Mouse (Mus musculus) limb, embryonic 12.5 days (tissue): Measurements from ENCODE around the gene Tmem170b. TPM values are rescaled to one million over a fixed set of nuclear protein-coding genes. Genes with fewer than 3 reads are reported as not detected.
"Not testable (repeated sequence)": the region's sequence is repeated elsewhere in the genome, so short reads cannot be mapped to it uniquely, and the experiment has no call there.

Experiments used
- ATAC-seq: fragments of 200-750 bp; cut with Nextera tagmentation; 2 replicates; pipeline ENCODE4 v1.8.0; 2017; ENCODE audit warnings: low read depth, moderate TSS enrichment; ENCODE audit not compliant: insufficient number of reproducible peaks, insufficient read depth, low FRiP score, low TSS enrichment
- H3K27ac ChIP-seq: fragments of 300-500 bp; sonication (generic); 2 replicates; pipeline ENCODE4 v1.5.1; 2016; ENCODE audit warnings: mild to moderate bottlenecking, moderate library complexity
- H3K27me3 ChIP-seq: fragments of 300-500 bp; sonication (generic); 2 replicates; pipeline ENCODE4 v1.6.1; 2016; ENCODE audit warnings: mild to moderate bottlenecking, moderate library complexity
- H3K36me3 ChIP-seq: fragments of 300-500 bp; sonication (generic); 2 replicates; pipeline ENCODE4 v1.6.1; 2016; ENCODE audit warnings: mild to moderate bottlenecking, moderate library complexity
- H3K4me1 ChIP-seq: fragments of 300-500 bp; sonication (generic); replicated peaks from 2 replicates; pipeline ENCODE4 v1.6.1; 2016
- H3K4me2 ChIP-seq: fragments of 300-500 bp; sonication (generic); 2 replicates; pipeline ENCODE4 v1.6.1; 2016; ENCODE audit warnings: mild to moderate bottlenecking, moderate library complexity
- H3K4me3 ChIP-seq: fragments of 300-500 bp; sonication (generic); replicated peaks from 2 replicates; pipeline ENCODE4 v1.5.1; 2016; ENCODE audit warnings: mild to moderate bottlenecking
- H3K9ac ChIP-seq: fragments of 300-500 bp; sonication (generic); replicated peaks from 2 replicates; pipeline ENCODE4 v1.6.1; 2016; ENCODE audit warnings: mild to moderate bottlenecking, moderate library complexity
- H3K9me3 ChIP-seq: fragments of 300-500 bp; sonication (generic); 2 replicates; pipeline ENCODE4 v1.6.1; 2016; ENCODE audit warnings: mild to moderate bottlenecking, moderate library complexity
- WGBS: fragments of 180-500 bp; shearing (Covaris S2); methylation state at CpG from one replicate; pipeline ENCODE4 v1.1.7; 2016; 5-methylcytosine and 5-hydroxymethylcytosine counted together
- polyA plus RNA-seq: library from polyadenylated mRNA; unstranded; fragments of >200 nt; fragmentation: Nextera tagmentation; extraction: Ambion mirVana; gene quantifications from 2 replicates; pipeline ENCODE4 v1.2.1, GENCODE M21; 2016

The Tmem170b gene
- polyA plus RNA-seq, 1 experiment from 2014 or later, result 10.7 TPM

DNA sequence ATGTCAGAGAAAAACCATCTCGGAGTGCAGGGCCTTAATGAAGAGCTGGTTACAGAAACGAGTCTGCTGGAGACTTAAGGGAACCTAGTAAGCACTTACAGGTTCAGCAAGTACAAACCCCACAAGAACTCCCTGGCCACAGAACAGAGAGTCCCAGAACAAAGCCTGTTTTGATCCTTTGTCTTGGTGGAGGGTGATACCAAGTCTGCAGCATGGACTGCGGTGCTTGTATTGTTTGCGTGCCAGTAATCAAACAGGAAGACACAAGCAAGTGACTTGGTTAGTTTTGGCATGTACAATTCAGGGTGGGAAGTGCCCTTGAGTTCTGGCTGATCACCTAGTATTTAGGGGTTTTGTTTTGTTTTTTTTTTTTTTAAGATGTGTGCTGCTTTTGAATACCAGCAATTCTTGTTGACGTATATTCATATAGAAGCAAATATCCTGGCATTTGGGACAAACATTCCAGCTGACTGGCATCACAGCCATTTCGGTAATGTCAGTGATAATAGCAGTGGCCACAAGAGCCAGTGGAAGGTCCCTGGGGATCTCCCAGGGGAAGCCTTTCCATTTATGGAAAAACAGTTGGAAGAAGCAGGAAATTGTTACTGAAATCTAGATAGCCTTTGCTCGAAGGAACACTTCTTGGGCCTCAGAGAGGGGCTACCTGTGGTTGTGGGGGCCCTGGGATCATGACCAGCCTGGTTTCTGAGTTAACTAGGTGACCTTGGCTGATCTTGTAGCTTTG is 64.9 kb downstream of the Tmem170b start:
- H3K27ac ChIP-seq, result no peak overlapping the region
- WGBS, result 73% methylated on average over 7 of the region's 7 CpGs
- no peaks in the 10 kb centered on the region for H3K36me3 ChIP-seq
- no peak for ATAC-seq
- no peak overlapping the region for H3K4me2 ChIP-seq
- H3K9ac ChIP-seq, result no peak overlapping the region
- no peaks in the 10 kb centered on the region for H3K27me3 ChIP-seq
- H3K9me3 ChIP-seq, result no peaks in the 10 kb centered on the region
- H3K4me3 ChIP-seq, result no peak overlapping the region
- 0 out of 2 replicates have a peak, but pooled peaks cover 3% of the 10 kb centered on the region for H3K4me1 ChIP-seq

DNA sequence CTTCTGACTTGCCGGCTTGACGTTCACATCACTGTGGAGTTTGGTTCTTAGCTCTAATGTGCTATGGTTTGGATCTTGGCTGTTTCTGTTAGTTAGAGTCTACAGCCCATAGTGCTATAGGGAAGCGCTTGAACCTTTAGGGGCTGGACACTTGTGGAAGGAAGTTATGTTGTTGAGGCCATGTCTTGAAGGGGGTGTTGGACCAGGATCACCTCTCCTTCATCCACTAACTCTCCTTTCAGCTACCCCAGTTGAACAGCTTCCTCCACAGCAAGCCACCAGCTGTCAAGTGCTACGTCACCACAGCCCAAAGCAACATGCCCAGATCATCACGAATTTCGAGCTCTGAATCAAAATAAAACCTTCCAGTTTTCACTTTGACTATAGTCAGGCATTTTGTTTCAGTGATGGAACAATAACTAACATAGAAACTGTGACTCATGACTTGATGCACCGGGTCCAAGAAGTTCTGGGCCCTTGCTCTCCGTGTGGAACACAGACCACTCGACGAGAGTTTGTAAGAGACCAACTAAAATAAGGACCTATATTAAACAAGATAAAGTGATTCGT is 65.5 kb downstream of the Tmem170b start:
- Histone ChIP-seq H3K27ac (no peak overlapping the region), H3K27me3 (no peaks in the 10 kb centered on the region), H3K9me3 (no peaks in the 10 kb centered on the region), H3K4me3 (no peak overlapping the region), H3K4me2 (no peak overlapping the region), H3K9ac (no peak overlapping the region), H3K36me3 (no peaks in the 10 kb centered on the region), H3K4me1 (0 out of 2 replicates have a peak, but pooled peaks cover 3% of the 10 kb centered on the region)
- ATAC-seq, result no peak
- WGBS, result 91% methylated on average over 11 of the region's 11 CpGs

DNA sequence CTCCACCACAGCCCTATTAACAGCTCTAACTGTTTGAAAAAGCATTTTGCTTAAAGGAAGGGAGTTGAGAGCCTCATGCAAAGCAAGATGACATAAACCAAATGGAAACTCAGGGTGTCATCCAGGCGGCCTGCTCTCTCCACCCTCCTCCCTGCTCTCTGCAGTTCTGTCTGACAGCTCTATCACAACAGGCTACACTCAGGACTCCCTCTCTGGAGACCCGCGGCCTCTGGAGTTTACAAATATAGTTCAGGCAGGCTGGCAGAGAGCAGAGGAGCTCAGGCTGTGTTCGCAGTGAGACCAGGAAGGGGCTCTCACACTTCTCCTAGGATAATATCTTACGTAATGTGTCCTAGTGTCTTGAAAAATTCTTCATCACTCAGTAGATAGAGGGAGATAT is 67.2 kb downstream of the Tmem170b start:
- H3K9ac ChIP-seq, H3K4me1 ChIP-seq, H3K27me3 ChIP-seq, H3K4me3 ChIP-seq, H3K4me2 ChIP-seq, H3K36me3 ChIP-seq, H3K9me3 ChIP-seq, H3K27ac ChIP-seq, ATAC-seq: not testable (repeated sequence)
- 51% methylated on average over 5 of the region's 5 CpGs for WGBS

DNA sequence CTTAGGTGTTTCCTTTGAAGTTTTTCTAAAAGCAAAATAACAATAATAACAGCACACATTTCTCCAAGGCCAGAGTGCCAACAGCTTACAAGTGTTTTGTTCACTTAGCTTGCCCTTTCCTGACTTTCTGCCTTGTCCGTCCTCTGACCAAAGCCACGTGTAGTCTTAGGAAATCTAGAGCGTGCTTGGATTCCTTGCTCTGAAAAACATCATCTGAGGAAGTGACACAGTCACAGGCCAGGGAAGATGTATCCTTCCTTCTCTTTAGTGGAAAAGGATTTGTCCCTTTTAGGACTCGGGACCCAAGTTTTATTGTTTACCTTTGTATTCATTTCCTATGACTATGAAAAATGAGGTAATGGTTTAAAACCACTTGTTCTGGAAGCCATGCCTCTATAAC is 67.8 kb downstream of the Tmem170b start:
- H3K27me3 ChIP-seq, result no peaks in the 10 kb centered on the region
- H3K36me3 ChIP-seq, result no peaks in the 10 kb centered on the region
- H3K4me3 ChIP-seq, result no peak overlapping the region
- 0 out of 2 replicates have a peak, but pooled peaks cover 3% of the 10 kb centered on the region for H3K4me1 ChIP-seq
- H3K9ac ChIP-seq, result no peak overlapping the region
- H3K4me2 ChIP-seq, result no peak overlapping the region
- no peak for ATAC-seq
- H3K27ac ChIP-seq, result no peak overlapping the region
- WGBS, result 77% methylated on average over 4 of the region's 4 CpGs
- no peaks in the 10 kb centered on the region for H3K9me3 ChIP-seq

DNA sequence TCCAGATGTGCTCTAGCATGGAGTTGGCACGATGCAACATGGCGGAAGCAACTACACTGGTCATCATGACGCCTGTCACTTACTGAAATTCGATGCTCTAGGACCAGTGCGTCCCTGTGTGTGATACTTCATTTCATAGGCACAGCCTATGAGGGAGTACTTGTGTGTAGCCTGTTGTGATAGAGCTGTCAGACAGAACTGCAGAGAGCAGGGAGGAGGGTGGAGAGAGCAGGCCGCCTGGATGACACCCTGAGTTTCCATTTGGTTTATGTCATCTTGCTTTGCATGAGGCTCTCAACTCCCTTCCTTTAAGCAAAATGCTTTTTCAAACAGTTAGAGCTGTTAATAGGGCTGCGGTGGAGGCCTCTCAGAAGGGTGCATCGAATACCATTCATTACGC is 68.9 kb downstream of the Tmem170b start:
- H3K9me3 ChIP-seq, H3K27ac ChIP-seq, H3K4me1 ChIP-seq, H3K4me2 ChIP-seq, H3K4me3 ChIP-seq, H3K9ac ChIP-seq, H3K36me3 ChIP-seq, ATAC-seq, H3K27me3 ChIP-seq: not testable (repeated sequence)
- WGBS, result 92% methylated on average over 9 of the region's 9 CpGs

DNA sequence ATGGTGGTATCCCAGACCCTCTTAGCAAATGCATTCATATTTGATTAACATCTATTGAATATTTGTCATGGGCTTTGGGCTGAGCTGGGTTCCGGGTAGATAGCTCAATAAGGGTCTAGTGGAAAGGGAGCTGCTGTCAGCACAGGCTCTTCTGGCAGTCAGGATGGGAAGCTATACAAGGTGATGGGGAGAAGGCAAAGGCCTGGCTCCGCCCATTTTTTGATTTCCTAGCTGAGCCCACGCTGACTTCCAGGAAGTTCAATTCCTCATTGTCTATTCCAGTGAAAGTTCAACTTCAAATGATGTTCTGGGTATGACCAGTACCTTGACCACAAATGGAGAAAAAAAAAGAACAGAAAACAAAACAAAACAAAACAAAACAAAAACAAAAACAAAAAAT is 69.8 kb downstream of the Tmem170b start:
- Histone ChIP-seq H3K9ac (no peak overlapping the region), H3K27ac (no peak overlapping the region)
- 95% methylated on average over 3 of the region's 3 CpGs for whole genome bisulfite sequencing

DNA sequence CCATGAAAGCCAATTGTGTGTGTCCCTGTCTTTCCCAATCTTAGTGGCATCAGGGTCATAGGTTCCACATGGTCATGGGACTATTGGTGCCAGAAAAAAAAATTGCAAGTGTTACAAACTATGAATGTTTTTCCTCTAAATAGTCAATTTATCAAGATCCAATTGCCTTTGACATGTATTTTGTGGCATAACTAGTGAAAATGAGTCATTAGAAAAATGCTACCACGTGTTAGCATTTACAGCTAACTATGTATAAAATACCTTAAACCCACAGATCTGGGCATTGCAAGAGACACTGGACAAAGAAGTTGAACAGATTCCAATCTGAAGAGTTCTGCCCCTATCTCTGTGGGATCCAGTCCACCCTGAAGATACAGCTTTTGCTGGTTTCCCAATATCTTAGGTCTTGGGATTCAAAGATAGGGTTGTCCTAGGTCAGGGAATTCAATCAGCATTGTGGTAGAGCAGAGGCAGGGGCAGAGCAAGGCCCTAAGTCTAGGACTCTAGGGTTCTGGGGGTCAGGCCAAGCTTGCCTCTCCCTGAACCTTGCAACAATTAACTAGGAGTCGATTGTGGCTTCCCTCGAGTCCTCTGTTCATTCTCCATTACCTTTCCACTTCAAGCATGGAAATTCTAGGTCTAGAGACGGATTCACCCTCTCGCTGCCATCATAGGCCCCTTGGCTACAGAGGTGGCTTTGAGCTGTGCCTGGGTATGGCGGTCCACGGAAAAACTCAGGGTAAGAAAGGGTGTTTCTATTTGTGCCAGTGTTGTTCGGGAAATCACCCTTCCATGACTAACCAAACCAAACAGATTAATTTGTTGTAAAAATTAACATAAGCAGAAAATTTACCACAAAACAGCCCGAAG is 70.5 kb downstream of the Tmem170b start:
- no peaks in the 10 kb centered on the region for H3K27me3 ChIP-seq
- WGBS, result 87% methylated on average over 9 of the region's 9 CpGs
- ATAC-seq, result no peak
- no peaks in the 10 kb centered on the region for H3K4me1 ChIP-seq
- no peak overlapping the region for H3K27ac ChIP-seq
- no peaks in the 10 kb centered on the region for H3K36me3 ChIP-seq
- no peak overlapping the region for H3K4me3 ChIP-seq
- no peak overlapping the region for H3K4me2 ChIP-seq
- no peak overlapping the region for H3K9ac ChIP-seq
- no peaks in the 10 kb centered on the region for H3K9me3 ChIP-seq

More for the DNA sequence above, 69.8 kb downstream of the Tmem170b start:
- Histone ChIP-seq H3K4me2 (no peak overlapping the region), H3K9me3 (no peaks in the 10 kb centered on the region), H3K4me1 (0 out of 2 replicates have a peak, but pooled peaks cover 3% of the 10 kb centered on the region), H3K27me3 (no peaks in the 10 kb centered on the region), H3K36me3 (no peaks in the 10 kb centered on the region), H3K4me3 (no peak overlapping the region)
- no peak for ATAC-seq

DNA sequence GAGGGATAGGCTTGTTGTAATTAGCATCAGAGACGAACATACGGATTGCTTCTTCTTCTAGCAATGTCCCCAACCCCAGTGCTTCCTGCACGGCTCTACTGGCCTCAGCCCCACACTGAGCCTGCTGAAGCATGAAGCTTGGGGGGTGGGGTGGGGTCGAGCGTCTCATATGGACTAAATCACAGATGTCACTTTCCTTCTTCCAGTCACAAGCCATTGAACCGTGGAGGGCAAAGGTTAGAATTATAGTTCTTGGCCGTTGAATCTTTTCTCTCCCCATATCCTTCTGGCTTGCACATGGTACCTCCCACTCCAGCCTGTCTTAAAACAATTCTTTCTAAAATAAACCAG is 71.1 kb downstream of the Tmem170b start:
- H3K4me3 ChIP-seq, result no peak overlapping the region
- H3K4me2 ChIP-seq, result no peak overlapping the region
- 62% methylated on average over 7 of the region's 7 CpGs for WGBS
- no peaks in the 10 kb centered on the region for H3K36me3 ChIP-seq
- peaks cover 3% of the 10 kb centered on the region; the same call in 1 of the 2 replicates for H3K4me1 ChIP-seq
- H3K9me3 ChIP-seq, result no peaks in the 10 kb centered on the region
- no peak overlapping the region for H3K9ac ChIP-seq
- no peak for ATAC-seq
- H3K27me3 ChIP-seq, result no peaks in the 10 kb centered on the region
- H3K27ac ChIP-seq, result no peak overlapping the region

DNA sequence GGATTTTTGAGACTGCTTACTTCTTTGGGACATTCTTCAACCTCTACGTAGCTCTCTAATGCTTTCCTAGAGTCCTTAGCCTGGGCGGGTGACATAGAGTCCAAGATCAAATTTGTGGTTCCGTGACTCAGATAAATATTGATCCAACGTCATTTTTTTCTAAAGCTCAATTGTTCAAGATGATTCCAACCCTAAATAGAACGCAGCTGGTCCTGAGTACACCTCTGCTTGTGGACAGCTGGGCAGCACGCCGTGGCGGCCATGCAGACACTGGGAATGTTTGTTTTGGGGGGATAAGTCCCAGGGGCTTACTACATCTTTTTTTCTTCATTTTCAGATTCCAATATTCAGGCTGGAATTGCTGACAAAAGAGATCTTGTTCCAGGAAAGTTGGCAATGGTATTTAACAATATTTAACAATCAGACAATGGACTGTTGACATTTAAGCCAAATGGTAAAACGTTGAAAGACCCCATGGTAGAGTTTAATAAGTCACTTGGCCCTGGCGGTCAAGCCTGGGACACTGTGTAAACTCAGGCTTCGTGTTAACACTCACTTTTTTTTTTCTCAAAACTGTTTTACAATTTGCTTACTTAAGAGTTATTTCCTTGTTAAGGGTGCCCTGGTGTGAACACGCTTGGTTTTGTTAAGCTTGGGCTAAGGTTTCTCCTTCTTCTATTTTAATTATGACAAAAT is 75.3 kb downstream of the Tmem170b start:
- peaks cover 5% of the 10 kb centered on the region; the same call in 1 of the 2 replicates for H3K4me1 ChIP-seq
- no peaks in the 10 kb centered on the region for H3K27me3 ChIP-seq
- no peak overlapping the region for H3K4me3 ChIP-seq
- H3K9me3 ChIP-seq, result no peaks in the 10 kb centered on the region
- WGBS, result 72% methylated on average over 12 of the region's 12 CpGs
- no peak overlapping the region for H3K9ac ChIP-seq
- H3K4me2 ChIP-seq, result no peak overlapping the region
- no peak for ATAC-seq
- H3K36me3 ChIP-seq, result no peaks in the 10 kb centered on the region
- no peak overlapping the region for H3K27ac ChIP-seq

DNA sequence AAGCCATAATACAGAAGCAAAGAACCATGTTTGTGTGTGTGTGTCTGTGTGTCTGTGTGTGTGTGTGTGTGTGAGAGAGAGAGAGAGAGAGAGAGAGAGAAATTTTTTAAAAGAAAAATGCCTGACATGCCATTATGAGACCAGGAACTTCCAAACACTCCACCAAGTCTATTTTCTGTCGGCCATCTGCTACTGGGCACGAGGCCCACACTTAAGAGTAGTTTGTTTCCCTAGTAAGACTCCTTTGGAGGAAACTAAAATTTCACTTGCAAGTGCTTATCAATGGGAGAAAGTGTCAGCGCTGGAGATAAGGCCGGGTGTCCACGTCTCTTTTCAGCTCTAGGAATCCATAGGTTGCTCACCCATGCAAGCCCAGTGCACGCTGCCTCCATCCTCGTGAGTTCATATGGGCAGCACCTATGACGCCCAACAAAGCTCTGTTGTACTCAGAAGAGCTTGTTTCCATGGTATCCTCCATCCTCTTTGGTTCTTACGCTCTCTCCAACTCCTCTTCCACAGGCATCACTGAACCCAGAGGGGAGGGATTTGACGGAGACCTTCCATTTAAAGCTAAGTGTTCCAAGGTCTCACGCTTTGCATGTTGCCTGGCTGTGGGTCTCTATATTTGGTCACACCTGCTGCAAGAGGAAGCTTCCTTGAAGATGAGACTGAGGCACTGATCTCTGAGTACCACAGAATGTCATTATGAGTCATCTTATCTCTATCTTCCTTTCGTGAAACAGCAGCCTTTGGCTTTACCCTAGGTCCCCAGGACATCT is 76.8 kb downstream of the Tmem170b start:
- WGBS, result 90% methylated on average over 12 of the region's 12 CpGs
- no peaks in the 10 kb centered on the region for H3K9me3 ChIP-seq
- no peak overlapping the region for H3K27ac ChIP-seq
- ATAC-seq, result no peak
- H3K36me3 ChIP-seq, result no peaks in the 10 kb centered on the region
- peaks cover 5% of the 10 kb centered on the region; the same call in 1 of the 2 replicates for H3K4me1 ChIP-seq
- H3K4me2 ChIP-seq, result no peak overlapping the region
- no peaks in the 10 kb centered on the region for H3K27me3 ChIP-seq
- H3K4me3 ChIP-seq, result no peak overlapping the region
- H3K9ac ChIP-seq, result no peak overlapping the region
